Mouse (Mus musculus): ENCODE data around the gene Olfr1442.

DNA sequence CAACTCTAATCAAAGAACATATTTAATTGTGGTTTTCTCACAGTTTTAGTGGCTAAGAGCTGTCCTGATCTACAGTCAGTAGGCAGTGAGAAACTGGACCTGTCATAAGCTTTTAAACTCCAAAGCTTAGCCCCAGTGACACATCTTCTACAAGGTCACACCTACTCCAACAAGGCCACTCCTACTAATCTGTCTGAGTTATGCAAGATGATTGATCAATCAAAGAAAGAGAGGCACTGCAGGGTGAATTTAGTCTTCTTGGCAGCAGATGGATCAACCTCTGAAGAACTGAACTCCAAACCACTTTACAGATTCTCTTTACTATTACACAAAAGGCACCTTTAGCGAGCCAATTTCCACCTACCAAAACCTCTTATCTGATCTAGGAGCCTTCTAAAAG is 55.6 kb downstream of the Olfr1442 start:
- TF ChIP-seq TAL1 (IDR thresholded peaks at IDR 0.05; ENCODE audit: low read length) (no peak), GATA1 (IDR thresholded peaks at IDR 0.05; ENCODE audit: low read length) (no peak)

Data from erythroblast, embryonic 14.5 days (primary cell).